Mouse (Mus musculus): Measurements from ENCODE around the gene Il15. TPM values are rescaled to one million over a fixed set of nuclear protein-coding genes. Genes with fewer than 3 reads are reported as not detected.
A peak's percentile ranks its signal among the peaks of the same experiment; 100 is the strongest.

The Il15 gene
- 1.2 TPM in 2 replicates for polyA plus RNA-seq (2014; fragmentation: Nextera tagmentation; extraction: Ambion mirVana)

DNA sequence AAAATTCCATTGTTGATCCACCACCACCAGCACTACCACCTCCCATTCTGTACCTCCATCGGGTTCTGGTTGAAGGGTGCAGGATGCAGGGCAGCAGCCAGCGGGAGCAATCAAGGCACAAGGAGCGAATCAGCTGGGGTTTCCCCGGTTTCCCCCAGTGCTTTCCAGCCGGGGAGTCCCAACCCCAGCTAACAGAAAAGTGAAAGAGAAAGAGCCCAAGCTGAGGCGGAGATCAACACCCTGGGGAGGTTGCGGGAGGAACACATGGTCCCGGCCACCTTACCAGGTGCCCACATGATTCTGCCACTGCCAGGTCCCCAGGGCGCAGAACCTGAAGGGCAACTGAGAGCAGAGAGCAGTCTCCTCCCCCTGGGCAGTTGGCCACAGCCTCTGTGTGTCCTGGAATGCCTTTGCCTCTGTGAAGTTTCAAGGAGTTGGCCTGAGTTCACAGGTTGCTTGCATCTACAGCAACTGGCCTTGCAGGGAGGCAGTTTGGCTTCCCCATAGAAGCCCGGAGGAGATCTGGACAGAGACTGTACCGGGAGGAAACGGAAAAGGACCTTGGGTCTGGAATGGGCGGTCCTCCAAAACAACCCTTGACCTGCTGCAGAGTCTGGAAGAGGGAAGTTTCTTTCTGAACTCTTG is at the start of gene Il15:
Gene Il15, minus strand, starts transcription at position 537 of the 645 bp plus-strand sequence.
- Histone ChIP-seq H3K4me3 (ENCODE audit: low read depth, low read length) (peak within 1 kb of the TSS; percentile 27), H3K9ac (ENCODE audit: low read length) (peak within 1 kb of the TSS; percentile 49), H3K27ac (ENCODE audit: low read depth, low read length) (no peak within 1 kb of the TSS), H3K9me3 (ENCODE audit: control insufficient read depth, low read length) (no peaks in the 10 kb centered on the region), H3K36me3 (ENCODE audit: control insufficient read depth, insufficient read depth, low read length) (no peaks in the 10 kb centered on the region), H3K4me2 (ENCODE audit: low read depth, low read length, severe bottlenecking) (peak within 1 kb of the TSS; percentile 63), H3K27me3 (ENCODE audit: control insufficient read depth, insufficient read depth, low read length) (no peaks in the 10 kb centered on the region), H3K4me1 (replicated peaks; ENCODE audit: control insufficient read depth, insufficient read depth, low read length) (no peaks in the 10 kb centered on the region; the same call in 1 of the 2 replicates)
- ATAC-seq (replicated peaks; ENCODE audit: low FRiP score): peak; percentile 47
- peak; percentile 55 for DNase-seq (ENCODE audit: low spot score)
- WGBS: 16% methylated on average over 13 of the region's 13 CpGs

DNA sequence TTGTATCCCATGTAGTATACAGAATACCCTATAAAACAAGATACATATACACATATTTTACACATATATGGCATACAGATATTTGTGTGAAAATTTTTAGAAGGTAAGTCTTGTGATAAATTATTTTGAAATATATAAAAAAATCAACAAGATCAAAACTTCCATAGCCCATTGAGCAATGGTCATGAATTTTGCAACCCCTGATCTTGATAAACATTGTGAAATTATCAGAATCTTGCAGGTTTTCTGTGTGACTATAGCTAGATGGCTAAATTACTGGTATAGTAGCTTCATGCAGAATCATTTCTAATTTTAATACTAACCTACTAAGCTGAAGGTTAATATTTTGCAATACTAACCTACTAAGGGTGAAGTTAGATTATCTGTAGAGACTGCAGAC is 41.9 kb upstream of the Il15 start:
- ATAC-seq (replicated peaks; ENCODE audit: low FRiP score): no peak
- Histone ChIP-seq H3K9me3 (ENCODE audit: control insufficient read depth, low read length) (no peaks in the 10 kb centered on the region), H3K4me2 (ENCODE audit: low read depth, low read length, severe bottlenecking) (no peak overlapping the region), H3K4me3 (ENCODE audit: low read depth, low read length) (no peak overlapping the region), H3K9ac (ENCODE audit: low read length) (no peak overlapping the region), H3K36me3 (ENCODE audit: control insufficient read depth, insufficient read depth, low read length) (no peaks in the 10 kb centered on the region), H3K27me3 (ENCODE audit: control insufficient read depth, insufficient read depth, low read length) (no peaks in the 10 kb centered on the region), H3K4me1 (replicated peaks; ENCODE audit: control insufficient read depth, insufficient read depth, low read length) (no peaks in the 10 kb centered on the region), H3K27ac (ENCODE audit: low read depth, low read length) (no peak overlapping the region)
- no peak for DNase-seq (ENCODE audit: low spot score)

DNA sequence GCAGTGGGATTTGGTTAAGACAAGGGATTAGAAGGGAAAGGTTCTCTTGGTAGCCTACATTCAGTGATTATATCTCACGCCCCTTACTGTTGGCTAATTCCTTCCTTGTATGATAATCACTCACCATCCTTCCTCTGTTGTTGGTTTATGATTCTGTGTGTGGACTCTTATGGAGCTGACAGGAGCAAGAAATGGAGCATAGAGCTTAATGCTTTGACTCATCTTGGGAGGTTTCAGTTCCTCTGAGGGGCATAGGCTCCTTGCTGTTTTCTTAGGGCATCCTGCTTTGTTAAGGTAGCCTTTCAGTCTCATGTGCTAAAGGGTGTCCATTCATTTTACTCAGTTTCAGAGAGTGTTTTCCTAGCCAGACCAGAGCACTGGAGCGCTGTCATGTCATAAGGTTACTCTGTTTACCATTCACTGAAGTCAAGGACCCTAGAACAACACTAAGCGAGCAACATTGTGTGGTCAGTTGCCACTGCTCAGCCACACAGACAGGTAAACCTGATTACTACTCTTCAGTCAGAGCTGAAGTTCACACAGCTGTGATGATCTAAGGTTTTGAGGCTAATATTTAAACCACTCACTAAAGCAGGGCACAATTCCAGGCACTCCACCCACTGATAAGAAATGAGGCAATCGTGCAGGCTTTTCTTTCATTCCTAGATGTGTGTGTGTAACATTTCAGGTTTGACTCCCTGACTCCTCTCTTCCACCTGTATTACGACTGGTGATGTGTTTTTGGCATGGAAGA is 13.7 kb upstream of the Il15 start:
- H3K27me3 ChIP-seq (ENCODE audit: control insufficient read depth, insufficient read depth, low read length): no peaks in the 10 kb centered on the region
- H3K4me2 ChIP-seq (ENCODE audit: low read depth, low read length, severe bottlenecking): no peak overlapping the region
- H3K27ac ChIP-seq (ENCODE audit: low read depth, low read length): no peak overlapping the region
- DNase-seq (ENCODE audit: low spot score) (no peak), ATAC-seq (replicated peaks; ENCODE audit: low FRiP score) (no peak)
- H3K9ac ChIP-seq (ENCODE audit: low read length): no peak overlapping the region
- H3K4me1 ChIP-seq (replicated peaks; ENCODE audit: control insufficient read depth, insufficient read depth, low read length): no peaks in the 10 kb centered on the region
- no peak overlapping the region for H3K4me3 ChIP-seq (ENCODE audit: low read depth, low read length)
- no peaks in the 10 kb centered on the region for H3K36me3 ChIP-seq (ENCODE audit: control insufficient read depth, insufficient read depth, low read length)
- no peaks in the 10 kb centered on the region for H3K9me3 ChIP-seq (ENCODE audit: control insufficient read depth, low read length)
- WGBS: 80% methylated on average over 5 of the region's 5 CpGs

DNA sequence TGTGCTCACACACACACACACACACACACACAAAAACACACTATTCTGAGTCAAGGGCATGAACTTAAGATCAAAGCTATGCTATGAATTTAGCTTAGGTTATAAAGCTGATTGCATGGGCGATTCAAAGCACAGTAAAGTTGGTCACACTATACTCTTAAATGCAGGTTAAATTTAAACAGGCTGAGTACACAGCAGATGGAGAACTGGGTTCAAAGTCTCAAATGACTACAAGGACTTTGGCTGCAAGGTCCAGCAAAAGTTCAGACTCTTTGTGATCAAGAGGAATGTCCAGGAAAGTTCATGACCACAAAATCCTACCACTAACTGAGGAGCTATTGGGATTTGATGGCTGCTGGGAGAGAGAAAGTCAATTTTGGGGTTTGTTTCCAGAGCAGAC is 12.5 kb upstream of the Il15 start:
- no peak overlapping the region for H3K27ac ChIP-seq (ENCODE audit: low read depth, low read length)
- 71% methylated on average over 1 of the region's 1 CpGs for WGBS
- DNase-seq (ENCODE audit: low spot score) (no peak), ATAC-seq (replicated peaks; ENCODE audit: low FRiP score) (no peak)
- no peak overlapping the region for H3K4me3 ChIP-seq (ENCODE audit: low read depth, low read length)
- no peaks in the 10 kb centered on the region for H3K27me3 ChIP-seq (ENCODE audit: control insufficient read depth, insufficient read depth, low read length)
- no peaks in the 10 kb centered on the region for H3K4me1 ChIP-seq (replicated peaks; ENCODE audit: control insufficient read depth, insufficient read depth, low read length)
- H3K9ac ChIP-seq (ENCODE audit: low read length): no peak overlapping the region
- no peaks in the 10 kb centered on the region for H3K9me3 ChIP-seq (ENCODE audit: control insufficient read depth, low read length)
- H3K4me2 ChIP-seq (ENCODE audit: low read depth, low read length, severe bottlenecking): no peak overlapping the region
- H3K36me3 ChIP-seq (ENCODE audit: control insufficient read depth, insufficient read depth, low read length): no peaks in the 10 kb centered on the region

DNA sequence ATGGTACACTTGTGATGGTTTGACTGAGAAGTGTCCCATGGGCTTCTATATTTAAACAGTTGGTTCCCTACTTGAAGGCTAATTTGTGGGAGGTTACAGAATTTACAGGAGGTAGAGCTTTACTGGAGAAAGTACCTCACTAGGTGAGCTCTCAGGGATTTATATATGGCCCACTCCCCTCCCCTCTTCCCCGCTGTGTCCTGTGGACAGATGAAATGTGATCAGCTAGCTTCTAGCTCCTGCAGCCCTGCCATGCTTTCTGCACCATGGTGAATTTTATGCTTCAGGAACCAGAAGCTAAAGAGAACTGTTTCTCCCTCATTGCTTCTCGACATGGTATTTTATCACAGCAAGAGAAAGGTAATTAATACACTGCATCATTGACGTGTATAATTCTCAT is 7.1 kb upstream of the Il15 start:
- Histone ChIP-seq H3K4me2 (ENCODE audit: low read depth, low read length, severe bottlenecking) (no peak overlapping the region), H3K27ac (ENCODE audit: low read depth, low read length) (no peak overlapping the region), H3K9me3 (ENCODE audit: control insufficient read depth, low read length) (no peaks in the 10 kb centered on the region), H3K27me3 (ENCODE audit: control insufficient read depth, insufficient read depth, low read length) (no peaks in the 10 kb centered on the region), H3K36me3 (ENCODE audit: control insufficient read depth, insufficient read depth, low read length) (no peaks in the 10 kb centered on the region), H3K9ac (ENCODE audit: low read length) (no peak overlapping the region), H3K4me1 (replicated peaks; ENCODE audit: control insufficient read depth, insufficient read depth, low read length) (no peaks in the 10 kb centered on the region), H3K4me3 (ENCODE audit: low read depth, low read length) (no peak overlapping the region)
- 70% methylated on average over 3 of the region's 3 CpGs for WGBS
- ATAC-seq (replicated peaks; ENCODE audit: low FRiP score): no peak
- DNase-seq (ENCODE audit: low spot score): no peak

DNA sequence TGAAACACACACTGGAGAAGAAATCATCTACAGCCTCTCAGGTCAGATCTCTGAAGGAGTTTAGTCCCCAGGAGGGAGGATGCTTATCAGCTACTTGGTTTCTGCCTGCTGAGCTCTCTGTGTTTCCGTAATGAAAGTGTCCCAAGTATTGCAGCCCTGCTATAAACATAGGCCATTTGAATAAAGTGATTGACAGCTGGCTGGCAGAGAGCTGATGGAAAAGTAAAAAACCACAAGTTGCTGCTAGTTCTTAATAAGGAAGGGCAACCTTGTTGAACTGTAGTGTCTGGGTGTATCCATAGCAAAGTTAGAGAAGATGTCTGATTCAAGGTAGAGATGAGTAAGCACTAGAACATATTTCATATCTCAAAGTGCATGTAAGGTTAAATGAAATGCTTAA is 4.0 kb upstream of the Il15 start:
- Histone ChIP-seq H3K4me2 (ENCODE audit: low read depth, low read length, severe bottlenecking) (no peak overlapping the region), H3K4me3 (ENCODE audit: low read depth, low read length) (no peak overlapping the region), H3K9me3 (ENCODE audit: control insufficient read depth, low read length) (no peaks in the 10 kb centered on the region), H3K27me3 (ENCODE audit: control insufficient read depth, insufficient read depth, low read length) (no peaks in the 10 kb centered on the region), H3K4me1 (replicated peaks; ENCODE audit: control insufficient read depth, insufficient read depth, low read length) (no peaks in the 10 kb centered on the region; the same call in 1 of the 2 replicates), H3K9ac (ENCODE audit: low read length) (no peak overlapping the region), H3K36me3 (ENCODE audit: control insufficient read depth, insufficient read depth, low read length) (no peaks in the 10 kb centered on the region), H3K27ac (ENCODE audit: low read depth, low read length) (no peak overlapping the region)
- ATAC-seq (replicated peaks; ENCODE audit: low FRiP score): no peak
- WGBS: 62% methylated on average over 1 of the region's 1 CpGs
- DNase-seq (ENCODE audit: low spot score): no peak

DNA sequence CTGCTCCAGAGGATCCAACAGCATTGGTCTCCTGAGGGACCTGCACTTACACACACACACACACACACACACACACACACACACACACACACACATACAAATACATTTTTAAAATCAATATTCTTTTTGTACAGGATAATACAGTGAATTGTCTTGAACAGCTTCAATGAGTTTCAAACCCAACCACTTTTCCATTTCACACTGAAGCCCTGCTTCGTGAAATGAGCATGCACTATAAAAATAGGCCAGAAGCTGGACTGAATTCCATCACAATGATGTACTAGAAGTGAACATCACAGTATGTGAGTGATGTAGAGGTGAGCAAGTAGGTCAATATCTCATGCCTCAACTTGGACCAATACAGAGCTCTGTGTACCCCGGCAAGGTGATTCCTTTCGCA is 1.0 kb upstream of the Il15 start:
- H3K4me1 ChIP-seq (replicated peaks; ENCODE audit: control insufficient read depth, insufficient read depth, low read length): no peaks in the 10 kb centered on the region; the same call in 1 of the 2 replicates

DNA sequence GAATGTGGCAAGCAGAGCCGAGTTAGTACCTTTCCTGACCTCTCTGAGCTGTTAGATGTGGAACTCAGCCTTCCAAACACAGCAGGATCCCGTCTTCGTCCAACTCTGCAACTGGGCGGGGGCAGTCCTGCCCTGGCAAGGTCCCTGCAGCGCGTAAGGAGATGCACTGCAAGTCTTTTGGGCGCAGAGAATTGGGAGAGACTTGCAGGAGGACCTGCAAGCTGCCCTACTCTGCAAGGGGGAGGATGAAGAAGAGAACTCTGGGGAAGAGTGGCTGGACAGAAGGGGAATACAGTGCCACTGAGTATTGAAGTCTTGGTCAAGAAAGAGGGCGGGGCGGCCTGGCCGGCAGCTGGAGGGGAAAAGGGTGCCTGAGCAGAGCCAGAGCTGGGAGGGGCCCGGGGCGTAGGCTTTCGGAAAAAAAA is 749 bp downstream of the Il15 start:
- 2% methylated on average over 13 of the region's 13 CpGs for whole genome bisulfite sequencing
- Histone ChIP-seq H3K4me3 (ENCODE audit: low read depth, low read length) (peak overlapping the region; percentile 27), H3K9ac (ENCODE audit: low read length) (peak overlapping the region; percentile 49), H3K4me1 (replicated peaks; ENCODE audit: control insufficient read depth, insufficient read depth, low read length) (no peaks in the 10 kb centered on the region; the same call in 1 of the 2 replicates), H3K27me3 (ENCODE audit: control insufficient read depth, insufficient read depth, low read length) (no peaks in the 10 kb centered on the region), H3K9me3 (ENCODE audit: control insufficient read depth, low read length) (no peaks in the 10 kb centered on the region), H3K4me2 (ENCODE audit: low read depth, low read length, severe bottlenecking) (peak overlapping the region; percentile 63), H3K27ac (ENCODE audit: low read depth, low read length) (no peak overlapping the region), H3K36me3 (ENCODE audit: control insufficient read depth, insufficient read depth, low read length) (no peaks in the 10 kb centered on the region)
- peak; percentile 54 for DNase-seq (ENCODE audit: low spot score)
- peak; percentile 66; the same call in 1 of the 2 replicates for ATAC-seq (replicated peaks; ENCODE audit: low FRiP score)

More for the DNA sequence above, 1.0 kb upstream of the Il15 start:
- Histone ChIP-seq H3K9me3 (ENCODE audit: control insufficient read depth, low read length) (no peaks in the 10 kb centered on the region), H3K4me2 (ENCODE audit: low read depth, low read length, severe bottlenecking) (no peak overlapping the region), H3K36me3 (ENCODE audit: control insufficient read depth, insufficient read depth, low read length) (no peaks in the 10 kb centered on the region), H3K27me3 (ENCODE audit: control insufficient read depth, insufficient read depth, low read length) (no peaks in the 10 kb centered on the region), H3K4me3 (ENCODE audit: low read depth, low read length) (no peak overlapping the region), H3K9ac (ENCODE audit: low read length) (no peak overlapping the region), H3K27ac (ENCODE audit: low read depth, low read length) (no peak overlapping the region)
- 96% methylated on average over 3 of the region's 3 CpGs for WGBS
- no peak for DNase-seq (ENCODE audit: low spot score)
- no peak for ATAC-seq (replicated peaks; ENCODE audit: low FRiP score)

Measured in forebrain, embryonic 11.5 days (tissue).